Mouse (Mus musculus) layer of hippocampus, adult 8-10 months (tissue): ENCODE measurements around the gene Tcp10a. TPM values are rescaled to one million over a fixed set of nuclear protein-coding genes. Genes with fewer than 3 reads are reported as not detected.
"Not testable (repeated sequence)": the region's sequence is repeated elsewhere in the genome, so short reads cannot be mapped to it uniquely, and the experiment has no call there.

ENCODE experiments used
- DNase-seq, 2 experiments: peaks; one replicate each; pipeline ENCODE4 v3.0.0; 2022; ENCODE audit warnings: low spot score in 2 of 2
- total RNA-seq, 4 experiments: library from RNA; stranded (reverse); gene quantifications; 2 replicates each; pipeline ENCODE4 v1.2.4; 2022

Gene Tcp10a
- under 1 TPM in 1 of 4 experiments, not detected in 3; 0.43 TPM for total RNA-seq

DNA sequence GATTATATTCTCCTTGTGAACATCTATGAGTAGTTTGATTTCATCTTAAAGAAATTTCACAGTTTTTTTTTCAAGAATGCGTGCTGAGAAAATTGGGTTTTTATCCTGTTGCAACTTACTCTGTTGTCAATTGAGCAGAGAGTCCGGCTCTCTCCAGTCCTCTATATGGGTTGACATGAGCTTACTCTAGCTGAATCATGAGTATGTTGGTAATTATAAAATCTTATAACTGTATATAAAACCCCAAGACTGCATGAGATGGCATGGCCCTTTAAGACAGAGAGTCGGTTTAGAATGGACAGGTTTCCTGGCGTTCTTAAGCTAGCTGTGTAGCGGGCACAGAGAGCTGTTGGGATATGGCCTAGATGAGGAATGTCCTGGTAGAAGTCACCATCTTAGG is at the start of gene Tcp10a:
Gene Tcp10a (plus strand): TSS at position 301 of the 400 bp plus-strand sequence.
- DNase-seq, result not testable (repeated sequence)

DNA sequence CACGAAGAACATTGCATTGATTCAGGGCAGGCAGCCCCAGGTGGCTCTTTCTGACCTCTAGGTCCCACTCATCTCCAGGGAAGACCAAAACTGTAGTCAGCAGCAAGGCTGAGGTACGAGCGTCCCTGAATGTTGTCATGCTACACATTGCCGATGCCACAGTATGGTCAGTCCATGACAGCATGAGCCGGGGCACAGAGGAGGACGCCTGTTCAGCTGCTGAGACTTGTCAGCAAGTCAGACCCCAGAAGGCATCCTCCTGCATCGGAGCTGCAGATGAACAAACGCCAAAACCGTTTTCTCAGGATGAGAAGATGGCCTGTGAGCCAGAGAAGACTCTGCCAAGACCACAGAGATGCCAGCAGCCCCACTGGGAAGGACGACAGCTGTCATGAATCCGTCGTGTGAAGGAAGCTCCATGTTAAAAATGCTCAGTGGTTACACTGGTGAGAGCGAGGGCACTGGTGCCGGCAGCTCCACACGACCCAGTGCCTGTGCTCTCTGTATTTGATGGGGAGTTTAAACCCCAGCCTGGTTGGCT is 45.7 kb upstream of the Tcp10a start:
- DNase-seq, result no peak

DNA sequence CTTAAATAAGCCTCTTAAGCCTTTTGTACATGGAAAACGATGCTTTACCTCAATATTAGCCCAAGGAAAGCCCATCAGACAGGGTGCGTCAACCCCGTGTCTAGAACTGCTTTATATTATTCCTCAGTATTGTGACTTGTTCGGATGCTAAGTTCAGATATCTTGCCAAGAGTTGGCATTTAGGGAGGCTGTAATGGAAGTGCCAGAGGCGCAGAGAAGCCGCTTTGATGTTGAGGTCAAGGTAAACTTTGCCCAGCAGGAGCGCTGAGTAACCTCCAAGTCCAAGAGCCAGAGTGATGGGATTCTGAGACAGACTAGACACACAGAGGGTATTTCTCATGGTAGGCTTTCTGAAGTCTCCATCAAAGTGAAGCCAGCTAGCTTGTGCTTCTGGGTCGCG is 45.2 kb upstream of the Tcp10a start:
- DNase-seq, result no peak

DNA sequence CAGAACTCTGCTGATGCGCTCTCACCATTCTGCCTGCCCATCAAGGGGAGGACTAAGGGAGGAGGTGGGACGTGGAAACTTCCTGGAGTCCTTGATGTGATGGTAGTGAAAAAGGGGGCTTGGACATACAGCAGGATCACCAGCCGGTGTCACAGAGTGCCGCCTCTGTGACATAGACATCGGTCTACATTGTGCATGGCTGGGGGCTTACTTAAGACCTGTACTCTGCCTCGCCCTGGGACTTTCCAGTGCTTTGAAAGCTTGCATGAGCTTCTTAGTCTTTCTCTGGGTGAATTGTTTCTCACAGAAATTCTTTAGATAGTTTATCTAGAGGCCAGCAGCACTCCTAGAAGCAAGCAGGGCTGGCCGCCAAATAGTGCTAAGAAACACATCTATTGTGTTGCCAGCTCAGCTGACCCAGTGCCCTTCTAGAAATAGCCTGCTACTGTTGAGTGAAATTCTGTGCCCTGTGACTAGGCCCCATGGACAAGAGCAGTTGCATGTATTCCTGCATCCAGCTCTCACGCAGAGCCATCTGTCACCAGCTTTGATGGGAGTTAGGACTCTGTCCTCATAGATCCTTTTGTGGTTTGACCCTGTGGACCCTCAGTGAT is 40.0 kb upstream of the Tcp10a start:
- no peak for DNase-seq

DNA sequence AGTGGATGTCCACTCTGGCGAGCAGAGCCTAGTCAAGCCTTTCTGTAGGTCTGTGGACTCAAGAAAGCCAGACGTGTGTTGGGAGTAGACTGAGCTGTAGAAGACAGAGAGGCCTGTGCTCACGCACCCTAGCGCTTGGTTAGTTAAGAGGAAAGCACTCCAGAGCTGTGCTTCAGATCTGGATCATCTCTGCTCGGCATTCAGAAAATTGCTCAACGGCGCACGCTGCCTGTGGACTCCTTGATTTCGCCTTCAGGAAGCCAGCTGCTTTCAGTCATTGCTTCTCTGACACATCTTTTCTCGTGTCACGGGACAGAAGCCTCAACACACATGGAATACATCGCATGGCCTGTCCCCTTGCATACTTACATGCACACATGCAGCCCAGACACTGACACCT is 39.2 kb upstream of the Tcp10a start:
- no peak for DNase-seq

DNA sequence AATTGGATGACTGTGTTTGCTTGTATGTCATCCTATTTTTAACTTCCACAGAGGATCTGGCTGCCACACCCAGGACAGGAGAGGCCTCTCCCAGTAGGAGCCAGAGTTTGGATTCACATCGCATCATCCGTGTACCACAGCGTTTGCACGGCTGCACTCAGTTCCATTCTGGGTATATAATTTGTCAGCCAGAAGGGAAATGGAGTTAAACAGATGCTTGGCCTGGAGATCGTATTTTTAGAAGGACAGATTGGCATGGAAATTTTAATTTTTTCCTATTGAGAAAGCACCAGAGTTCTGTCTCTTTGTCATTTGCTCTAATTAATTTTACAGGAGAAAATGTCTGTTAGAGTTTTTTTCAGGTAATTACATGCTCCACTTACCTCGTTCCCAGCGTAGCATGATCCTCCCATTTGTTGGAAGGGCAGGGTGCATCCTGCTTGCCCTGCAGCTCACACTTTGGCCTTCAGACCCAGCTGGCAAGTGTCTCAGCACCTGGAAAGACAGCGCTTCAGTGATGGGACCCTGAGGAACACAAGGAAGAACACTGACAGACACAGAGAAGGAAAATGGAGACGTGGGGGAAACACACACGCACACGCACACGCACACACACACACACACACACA is 37.9 kb upstream of the Tcp10a start:
- no peak for DNase-seq

DNA sequence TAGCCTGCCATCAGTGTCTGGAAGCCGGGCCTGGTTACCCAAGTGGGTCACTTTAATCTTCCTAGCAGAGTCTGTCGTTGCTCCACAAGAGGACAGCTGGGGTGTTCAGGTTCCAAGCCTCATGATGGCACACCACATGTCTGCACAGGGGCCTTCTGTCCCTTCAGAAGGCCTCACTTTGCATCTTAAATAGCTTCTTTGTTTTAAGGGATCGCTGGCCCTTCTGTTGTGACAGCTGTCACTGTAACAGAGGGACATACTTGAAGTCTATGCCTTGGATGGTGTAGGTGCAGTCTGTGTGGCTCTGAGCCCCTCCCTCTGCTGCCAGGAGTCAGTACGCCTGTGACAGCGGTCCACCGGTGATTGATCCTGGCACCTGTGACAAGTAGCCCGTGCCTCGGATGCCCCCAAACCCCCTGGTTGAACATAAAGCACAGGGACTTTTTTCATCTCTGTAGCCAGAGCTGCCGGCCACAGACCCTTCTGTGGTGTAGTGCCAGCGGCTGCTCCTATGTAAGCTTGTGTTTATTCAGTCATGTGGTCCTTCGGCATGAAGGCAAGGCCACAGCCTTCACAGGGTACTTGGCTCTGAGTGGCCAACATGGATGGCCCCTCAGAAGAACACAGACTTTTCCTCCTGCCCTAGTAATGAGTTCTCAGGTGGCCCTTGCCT is 32.3 kb upstream of the Tcp10a start:
- peak in 1 of 2 experiments; percentile 49 for DNase-seq

DNA sequence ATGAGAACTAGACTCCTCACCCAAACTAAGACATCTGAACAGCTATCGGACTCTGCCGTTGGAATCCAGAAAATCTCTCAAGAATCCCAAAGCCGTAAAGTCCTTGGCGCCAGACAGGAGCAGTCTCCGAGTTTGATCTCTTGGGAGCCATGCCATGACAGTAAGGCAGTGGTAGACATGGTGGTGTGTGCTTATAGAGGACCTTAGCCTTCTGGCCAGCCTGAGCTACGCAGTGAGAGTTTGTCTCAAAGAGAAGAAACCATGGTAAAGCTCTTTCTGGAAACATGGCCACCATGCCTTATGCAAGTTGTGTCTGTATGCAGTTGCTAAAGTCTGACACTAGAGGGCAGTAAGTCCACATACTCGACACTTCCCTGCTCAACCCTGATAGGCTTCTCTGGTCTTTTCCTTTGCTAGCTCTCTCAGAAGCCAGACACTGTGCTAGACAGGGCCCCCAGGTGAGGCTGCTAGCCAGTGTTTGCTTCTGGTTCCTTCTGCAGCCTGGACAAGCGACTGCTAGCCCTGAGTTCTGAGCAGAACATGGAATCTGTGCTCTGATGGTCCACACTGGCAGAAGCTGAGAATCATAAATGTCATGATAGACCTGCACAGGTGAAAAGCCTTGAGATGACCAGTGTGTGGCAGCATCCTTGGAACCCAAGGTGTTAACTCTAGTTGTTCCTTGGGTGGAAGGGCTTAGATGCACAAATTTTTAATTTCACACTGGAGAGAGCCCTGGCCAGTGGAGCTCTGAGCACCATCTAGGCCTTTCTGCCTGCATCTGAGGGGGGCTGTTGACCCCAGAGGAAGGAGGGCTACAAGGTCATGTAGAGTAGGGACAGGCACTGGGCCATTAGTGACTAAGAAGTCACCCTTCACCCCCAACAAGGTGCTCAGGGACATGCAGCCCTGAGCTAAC is 17.9 kb upstream of the Tcp10a start:
- DNase-seq, result peak; percentile 73 to 74

DNA sequence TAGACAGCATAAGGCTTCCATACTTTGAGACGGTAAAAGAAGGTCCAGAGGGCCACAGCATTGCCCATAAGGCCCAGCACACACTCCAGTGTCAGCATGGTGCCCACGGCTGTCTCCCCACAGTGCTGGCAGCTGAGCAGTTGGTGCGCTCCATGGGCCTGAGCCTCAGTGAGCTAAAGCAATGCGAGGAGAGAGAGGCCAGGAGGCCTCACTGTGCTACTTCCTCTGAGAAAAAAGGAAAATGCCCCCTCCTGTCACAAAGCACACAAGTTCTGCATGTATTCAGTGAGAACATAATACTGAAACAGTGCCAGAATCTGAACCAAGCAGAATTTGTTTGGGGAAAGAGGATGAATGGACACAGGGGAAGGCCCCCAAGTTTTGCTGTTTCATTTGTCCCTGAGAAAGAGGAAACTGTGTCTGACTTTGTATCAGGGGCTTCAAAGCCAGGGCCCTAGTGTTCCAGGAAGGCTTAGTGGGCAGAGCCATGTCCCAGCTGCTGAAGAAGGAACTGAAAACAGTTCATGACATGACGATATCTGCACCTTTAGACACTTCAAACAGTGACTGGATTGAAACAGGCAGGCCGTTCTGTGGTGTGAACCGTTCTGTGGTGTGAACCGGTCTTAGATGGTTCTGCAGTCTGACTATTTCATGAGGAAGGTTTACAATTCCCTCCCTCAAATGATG is 8.6 kb upstream of the Tcp10a start:
- DNase-seq, result not testable (repeated sequence)

DNA sequence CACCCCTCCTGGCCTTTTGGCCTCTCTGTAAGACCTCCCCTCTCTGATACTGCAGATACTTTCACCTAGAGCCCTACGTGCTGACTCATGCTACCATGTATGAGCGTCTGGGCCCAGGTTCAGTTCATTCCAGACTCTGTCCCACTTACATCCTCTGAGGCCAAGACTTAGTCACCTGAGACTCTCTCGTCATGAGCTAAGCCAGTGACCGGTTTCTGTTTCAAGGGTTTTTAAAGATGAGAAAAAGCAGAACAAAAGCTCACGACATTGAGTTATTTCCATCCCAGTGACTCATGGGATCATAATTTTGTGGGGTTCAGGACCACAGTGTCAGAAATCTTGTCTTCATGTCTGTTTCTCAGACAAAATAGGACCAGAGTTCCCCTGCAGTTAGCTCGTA is 4.7 kb upstream of the Tcp10a start:
- not testable (repeated sequence) for DNase-seq

DNA sequence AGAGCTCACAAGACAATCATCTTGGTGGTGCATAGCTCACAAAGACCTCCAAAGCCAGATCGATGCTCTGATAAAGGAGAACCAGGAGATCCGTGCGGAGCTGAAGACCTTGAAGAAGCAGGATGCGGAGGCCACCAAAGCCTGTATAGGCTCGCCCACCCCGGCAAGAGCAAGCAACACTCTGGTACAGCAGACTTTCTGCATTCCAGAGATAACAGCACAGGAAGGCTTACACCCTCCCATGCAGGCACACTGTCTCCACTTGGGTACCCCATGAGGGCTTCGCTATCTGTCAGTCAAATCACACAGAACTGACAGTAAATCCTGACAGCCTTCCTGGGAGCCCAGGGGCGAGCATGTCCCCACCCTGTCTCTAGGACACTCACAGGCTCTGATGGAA is 2.0 kb downstream of the Tcp10a start:
- DNase-seq, result not testable (repeated sequence)

DNA sequence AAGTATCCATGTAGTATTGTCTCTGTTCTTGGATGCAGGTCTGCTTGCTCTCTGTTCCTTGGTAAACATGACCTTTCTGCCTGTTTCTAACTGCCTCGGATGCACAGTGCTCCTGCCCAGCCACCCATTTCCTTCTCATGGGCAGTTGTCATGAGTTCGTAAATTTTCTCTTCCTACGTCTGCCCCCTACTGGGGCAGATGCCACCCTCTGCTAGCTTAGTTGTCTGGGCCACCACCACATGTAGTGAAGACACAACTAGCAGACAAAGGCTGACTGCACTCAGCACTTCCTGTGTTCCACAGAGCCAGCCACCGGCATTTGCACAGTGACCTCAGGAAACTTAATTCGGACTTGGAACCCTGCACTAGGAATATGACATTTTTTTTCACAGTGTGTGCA is 8.3 kb downstream of the Tcp10a start:
- DNase-seq, result not testable (repeated sequence)

DNA sequence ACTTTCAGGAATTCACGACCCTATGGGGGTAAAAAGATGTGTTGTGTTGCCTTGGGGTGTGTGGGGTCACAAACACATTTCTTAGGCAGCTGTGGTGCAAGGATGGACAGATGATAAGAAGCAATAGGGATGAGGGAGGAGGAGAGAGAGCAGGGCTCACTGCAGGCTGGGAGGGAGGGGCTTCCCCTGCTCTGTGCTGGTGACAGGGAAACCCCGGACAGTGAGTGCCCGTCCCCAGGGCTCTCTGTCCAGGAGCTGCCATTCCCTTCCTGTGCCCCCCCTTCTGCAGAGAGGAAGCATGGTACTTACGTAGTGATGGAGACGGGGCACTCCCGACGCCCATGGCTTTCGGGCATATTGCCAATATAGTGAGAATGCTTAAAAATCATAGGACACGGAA is 12.9 kb downstream of the Tcp10a start:
- not testable (repeated sequence) for DNase-seq

DNA sequence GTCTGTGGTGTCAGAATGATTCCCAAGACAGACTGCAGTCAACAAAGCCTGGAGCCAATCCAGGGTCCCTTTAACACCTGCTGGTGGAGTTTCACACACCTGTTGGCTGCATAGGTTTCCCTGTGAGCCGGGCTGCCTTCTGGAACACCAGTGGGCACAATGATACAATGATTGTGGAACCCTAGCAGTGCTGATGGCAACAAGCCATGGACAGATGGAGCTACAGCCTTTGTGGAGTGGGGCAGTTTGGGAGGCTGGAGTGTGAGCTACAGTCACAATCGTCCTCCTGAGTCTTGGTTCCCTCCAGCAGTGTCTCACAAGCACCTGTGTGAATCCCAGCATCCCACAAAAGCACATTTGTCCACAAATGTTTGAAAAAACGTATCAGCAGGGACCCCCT is 24.3 kb downstream of the Tcp10a start:
- DNase-seq, result not testable (repeated sequence)

DNA sequence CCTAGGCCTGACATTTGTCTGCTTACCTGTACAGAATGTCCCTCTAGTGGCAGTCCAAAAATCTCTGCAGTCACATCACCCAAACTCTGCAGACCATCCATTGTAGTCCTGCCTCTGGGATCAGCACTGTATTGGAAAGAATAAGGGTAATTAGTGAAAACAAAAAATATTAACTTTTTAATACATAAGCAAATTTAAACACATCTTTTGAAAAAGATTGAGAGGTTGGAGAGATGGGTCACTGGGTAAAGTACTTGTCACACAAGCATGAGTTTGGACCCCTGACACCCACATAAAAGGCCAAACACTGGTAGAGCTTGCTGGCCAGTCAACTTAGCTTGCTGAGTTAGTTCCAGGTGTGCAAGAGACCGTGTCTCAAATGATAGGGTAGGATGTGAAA is 28.1 kb downstream of the Tcp10a start, which contains the start of gene Ttll2:
Gene Ttll2 (minus strand): TSS at position 101 of the 400 bp plus-strand sequence.
- DNase-seq, result not testable (repeated sequence)

DNA sequence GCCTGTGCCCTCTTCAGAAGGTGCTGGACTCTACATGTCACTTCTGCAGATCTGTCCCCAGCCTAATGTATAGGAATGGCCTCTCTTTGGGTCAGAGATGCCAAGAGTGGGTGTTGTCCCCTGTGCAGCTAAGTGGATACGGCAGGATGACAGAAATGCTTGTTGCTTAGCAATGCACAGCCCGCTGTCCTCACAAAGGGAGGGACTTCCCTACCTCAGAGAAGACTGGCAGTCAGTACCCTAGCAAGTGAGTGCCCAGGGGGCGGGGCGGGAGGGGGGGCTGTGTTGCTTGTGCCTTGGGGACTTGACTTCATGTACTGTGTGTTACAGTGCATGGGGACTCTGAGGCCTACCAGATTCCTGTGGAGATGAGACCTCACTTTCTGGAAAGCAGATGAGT is 35.4 kb downstream of the Tcp10a start:
- DNase-seq, result not testable (repeated sequence)

DNA sequence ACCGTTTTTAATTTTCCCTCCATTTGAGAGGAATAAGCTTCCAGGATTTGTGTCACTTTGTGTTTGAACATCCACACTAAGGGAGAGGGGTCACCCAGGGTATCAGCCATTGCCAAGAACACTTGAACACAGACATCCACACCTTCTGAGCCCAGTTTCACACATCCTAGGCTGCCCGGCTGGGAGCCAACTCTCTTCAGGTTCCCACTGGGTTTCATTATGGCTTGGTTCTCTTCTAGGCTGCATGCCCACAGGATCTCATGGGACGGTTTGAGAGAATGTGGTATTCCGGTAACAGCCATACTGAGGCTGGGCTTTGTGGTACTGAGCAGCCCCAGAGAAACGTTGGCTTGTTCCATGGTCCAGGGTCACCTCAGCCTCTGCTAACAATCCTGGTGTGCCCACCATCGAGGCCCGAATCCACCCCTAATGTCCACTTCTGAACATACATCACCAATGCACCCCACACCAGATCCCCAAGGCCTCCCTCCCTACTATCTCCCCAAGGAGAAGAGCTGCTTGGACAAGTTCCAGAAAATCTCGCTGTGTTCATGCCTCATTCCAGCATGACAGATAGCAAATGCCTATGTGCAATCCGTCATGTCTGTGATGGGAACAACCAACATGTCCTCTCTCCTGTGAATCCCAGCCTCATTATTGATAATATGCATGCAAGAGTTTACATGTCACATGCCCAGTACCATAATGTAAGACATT is 36.5 kb downstream of the Tcp10a start:
- DNase-seq, result not testable (repeated sequence)

DNA sequence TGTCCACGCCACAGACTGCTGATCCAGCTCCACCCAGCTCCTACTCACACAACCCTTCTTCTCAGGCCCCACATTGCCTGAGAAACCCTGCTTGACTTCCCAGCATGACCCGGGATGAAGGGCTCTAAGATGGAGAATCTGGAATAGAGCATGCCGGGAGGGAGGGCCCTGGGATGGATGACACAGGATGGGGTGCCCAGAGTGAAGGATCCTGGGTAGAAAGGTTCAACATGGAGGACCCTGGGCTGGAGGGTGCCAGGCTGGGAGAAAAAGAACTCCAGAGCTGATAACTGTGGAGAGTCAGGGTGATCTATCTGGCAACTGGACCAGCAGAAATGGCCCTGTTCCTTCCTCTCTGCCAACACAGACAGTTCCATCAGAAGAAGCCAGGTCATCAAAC is 41.2 kb downstream of the Tcp10a start:
- DNase-seq, result not testable (repeated sequence)

DNA sequence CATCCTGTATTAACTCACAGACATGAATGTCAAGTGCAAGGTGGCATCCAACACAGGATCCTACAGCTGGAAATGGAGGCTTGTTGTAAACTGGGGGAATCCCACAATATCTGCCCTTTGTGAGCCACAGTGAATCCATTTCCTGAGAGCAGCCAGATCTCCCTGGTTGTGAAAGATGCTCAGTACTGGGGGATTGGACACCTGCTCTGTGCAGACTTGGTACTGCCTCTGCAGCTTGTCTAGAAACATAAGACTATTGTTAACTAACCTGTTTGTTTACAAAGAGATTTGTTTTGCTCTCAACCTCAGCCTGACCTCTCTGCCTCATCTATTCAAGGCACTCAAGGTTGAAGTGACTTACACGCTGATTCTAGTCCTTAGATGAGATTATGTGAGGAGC is 41.8 kb downstream of the Tcp10a start:
- not testable (repeated sequence) for DNase-seq
